Mouse (Mus musculus) limb, embryonic 10.5 days (tissue): ENCODE results near the gene Setd5. TPM values are rescaled to one million over a fixed set of nuclear protein-coding genes. Genes with fewer than 3 reads are reported as not detected.
A peak's percentile ranks its signal among the peaks of the same experiment; 100 is the strongest.

Experiments
- DNase-seq: peaks from one replicate; pipeline ENCODE4 v3.0.0-alpha.2; 2017; ENCODE audit warnings: low spot score
- H3K27ac ChIP-seq: fragments of 300-500 bp; sonication (generic); 2 replicates; pipeline ENCODE4 v1.5.1; 2016; ENCODE audit warnings: mild to moderate bottlenecking
- H3K27me3 ChIP-seq: fragments of 300-500 bp; sonication (generic); 2 replicates; pipeline ENCODE4 v1.6.1; 2016; ENCODE audit warnings: low read depth, mild to moderate bottlenecking; ENCODE audit not compliant: poor library complexity, severe bottlenecking
- H3K36me3 ChIP-seq: fragments of 300-500 bp; sonication (generic); 2 replicates; pipeline ENCODE4 v1.6.1; 2016; ENCODE audit warnings: mild to moderate bottlenecking, moderate library complexity
- H3K4me1 ChIP-seq: fragments of 300-500 bp; sonication (generic); 2 replicates; pipeline ENCODE4 v1.6.1; 2016
- H3K4me3 ChIP-seq: fragments of 300-500 bp; sonication (generic); 2 replicates; pipeline ENCODE4 v1.5.1; 2016; ENCODE audit warnings: mild to moderate bottlenecking, moderate library complexity
- H3K9me3 ChIP-seq: fragments of 300-500 bp; sonication (generic); replicated peaks from 2 replicates; pipeline ENCODE4 v1.6.1; 2016; ENCODE audit warnings: mild to moderate bottlenecking
- WGBS: fragments of 180-500 bp; shearing (Covaris S2); methylation state at CpG from one replicate; pipeline ENCODE4 v1.1.7; 2016; 5-methylcytosine and 5-hydroxymethylcytosine counted together
- polyA plus RNA-seq: library from polyadenylated mRNA; unstranded; fragments of >200 nt; fragmentation: Nextera tagmentation; extraction: Ambion mirVana; gene quantifications from 2 replicates; pipeline ENCODE4 v1.2.1, GENCODE M21; 2016

Setd5 gene
- polyA plus RNA-seq, 1 experiment from 2014 or later = 92.0 TPM

DNA sequence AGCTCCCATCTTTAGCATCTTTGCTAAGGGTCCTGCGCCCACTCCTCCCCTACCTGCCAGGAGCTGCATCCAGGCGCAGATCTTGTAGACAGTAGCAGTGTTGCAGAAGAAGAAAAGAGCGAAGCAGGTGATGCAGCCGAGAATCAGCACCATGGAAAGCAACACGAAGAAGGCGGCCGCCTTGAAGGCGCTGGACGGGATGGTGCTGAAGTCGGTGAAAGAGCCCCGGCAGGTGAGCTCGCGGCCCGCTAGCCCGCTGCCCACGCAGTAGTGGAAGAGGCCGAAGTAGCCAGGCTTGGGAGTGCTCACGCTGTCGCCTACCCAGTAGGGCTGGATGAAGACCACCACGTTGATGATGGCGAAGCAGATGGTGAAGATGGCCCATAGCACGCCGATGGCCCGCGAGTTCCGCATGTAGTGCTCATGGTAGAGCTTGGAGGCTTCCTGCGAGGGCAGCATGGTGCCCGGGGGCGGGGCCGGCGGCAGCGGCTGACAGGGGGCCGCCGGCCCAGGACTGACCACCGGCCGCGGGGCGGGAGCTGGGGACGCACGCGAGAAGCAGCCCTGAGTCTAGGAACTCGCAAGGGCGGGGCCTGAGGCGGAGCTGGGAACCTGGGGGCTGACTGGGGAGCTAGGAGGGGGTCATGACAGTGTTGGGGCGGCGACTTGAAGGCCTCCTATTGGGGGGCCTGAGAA lies 116.7 kb downstream of the Setd5 start:
- Histone ChIP-seq H3K4me1 (peaks cover 17% of the 10 kb centered on the region), H3K9me3 (no peaks in the 10 kb centered on the region), H3K27ac (no peak overlapping the region), H3K36me3 (no peaks in the 10 kb centered on the region), H3K27me3 (peaks cover 47% of the 10 kb centered on the region), H3K4me3 (peak overlapping the region; percentile 64)
- 3% methylated on average over 44 of the region's 46 CpGs for WGBS
- peak; percentile 81 for DNase-seq

DNA sequence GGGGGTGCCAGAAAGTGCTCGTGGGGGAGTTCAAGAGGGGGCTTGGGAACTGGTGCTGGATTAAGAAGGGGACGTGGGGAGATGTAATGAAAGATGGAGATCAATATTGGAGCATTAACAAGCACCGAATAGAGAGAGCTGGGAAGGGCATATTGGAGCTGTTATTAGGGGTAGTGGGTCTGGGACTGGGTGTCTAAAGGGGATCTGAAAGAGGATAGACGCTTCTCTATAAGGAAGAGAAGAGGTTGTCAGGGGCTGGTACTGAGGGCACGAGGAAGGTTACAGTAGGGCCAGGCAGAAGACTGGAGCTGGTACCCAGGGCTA lies 117.3 kb downstream of the Setd5 start:
- peaks cover 47% of the 10 kb centered on the region for H3K27me3 ChIP-seq
- no peak for DNase-seq

GRCm38 (mm10) chr6:113194841-113195595 lies 117.9 kb downstream of the Setd5 start, which contains the start of gene Lhfpl4:
Lhfpl4 (minus strand) TSS chr6:113195384.
- H3K27me3 ChIP-seq = peaks cover 47% of the 10 kb centered on the region
- WGBS = 2% methylated on average over 51 of the region's 66 CpGs
- no peak within 1 kb of the TSS for H3K27ac ChIP-seq
- H3K4me1 ChIP-seq = peaks cover 17% of the 10 kb centered on the region
- H3K36me3 ChIP-seq = no peaks in the 10 kb centered on the region
- DNase-seq = peak; percentile 40
- peak within 1 kb of the TSS; percentile 64 for H3K4me3 ChIP-seq
- no peaks in the 10 kb centered on the region for H3K9me3 ChIP-seq

More for the DNA sequence above, 117.3 kb downstream of the Setd5 start:
- no peaks in the 10 kb centered on the region for H3K9me3 ChIP-seq
- H3K27ac ChIP-seq = no peak overlapping the region
- peak overlapping the region; percentile 64 for H3K4me3 ChIP-seq
- WGBS = 4% methylated on average over 5 of the region's 5 CpGs
- no peaks in the 10 kb centered on the region for H3K36me3 ChIP-seq
- H3K4me1 ChIP-seq = peaks cover 17% of the 10 kb centered on the region

DNA sequence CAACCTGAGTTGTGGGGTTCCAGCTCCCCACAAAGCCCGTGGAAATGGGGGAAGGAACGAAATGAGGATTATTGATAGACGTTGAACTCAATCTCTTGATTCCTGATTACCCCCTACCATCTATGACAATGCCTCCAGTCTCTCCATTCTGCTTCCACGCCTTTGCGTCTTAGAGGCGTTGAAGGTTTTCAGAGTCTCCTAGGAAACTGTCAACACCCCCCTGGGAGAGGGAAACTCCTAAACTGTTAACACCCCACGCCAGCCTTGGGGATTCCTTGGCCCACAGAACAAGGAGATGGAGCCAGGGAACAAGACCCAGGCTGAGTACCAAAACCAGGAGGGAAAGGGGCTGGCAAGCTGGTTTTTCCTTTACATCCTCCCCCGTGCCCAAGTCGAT lies 118.4 kb downstream of the Setd5 start:
- no peaks in the 10 kb centered on the region for H3K9me3 ChIP-seq
- H3K36me3 ChIP-seq = no peaks in the 10 kb centered on the region
- peaks cover 17% of the 10 kb centered on the region for H3K4me1 ChIP-seq
- peaks cover 47% of the 10 kb centered on the region for H3K27me3 ChIP-seq
- peak overlapping the region; percentile 64 for H3K4me3 ChIP-seq
- H3K27ac ChIP-seq = no peak overlapping the region
- WGBS = 22% methylated on average over 9 of the region's 9 CpGs
- no peak for DNase-seq

Other genes starting within 250 kb of the Setd5 start
- 2.1 and 3.8 TPM in 2 replicates for gene Srgap3, start 130.1 kb upstream of the Setd5 start, polyA plus RNA-seq
- gene Thumpd3, start 31.1 kb upstream of the Setd5 start, polyA plus RNA-seq = 59.5 and 66.5 TPM in 2 replicates
- gene Lhfpl4, start 118.0 kb downstream of the Setd5 start, polyA plus RNA-seq = 1.3 and 1.5 TPM in 2 replicates
- gene Mtmr14, start 160.5 kb downstream of the Setd5 start, polyA plus RNA-seq = 45.5 and 48.9 TPM in 2 replicates
- gene Cpne9, start 204.9 kb downstream of the Setd5 start, polyA plus RNA-seq = 0.06 TPM in 2 replicates
- gene Brpf1, start 229.8 kb downstream of the Setd5 start, polyA plus RNA-seq = 26.1 and 28.0 TPM in 2 replicates
- gene Ogg1, start 249.6 kb downstream of the Setd5 start, polyA plus RNA-seq = 19.1 and 19.5 TPM in 2 replicates